Mouse (Mus musculus) ES-E14 (cell line): ENCODE data around the gene Llcfc1.

Experiments used
- HCFC1 ChIP-seq: IDR thresholded peaks from 2 replicates; pipeline ENCODE4 v1.6.1; 2012; ENCODE audit warnings: low read length, inconsistent platforms, borderline replicate concordance; ENCODE audit not compliant: insufficient read depth
- MAFK ChIP-seq: IDR thresholded peaks from 2 replicates; pipeline ENCODE4 v1.6.1; 2014; ENCODE audit warnings: mild to moderate bottlenecking, low read depth, low read length, inconsistent platforms; ENCODE audit not compliant: insufficient read depth
- ZC3H11A ChIP-seq: IDR thresholded peaks from 2 replicates; pipeline ENCODE4 v1.6.1; 2012; ENCODE audit warnings: low read depth, mild to moderate bottlenecking, inconsistent platforms, low read length, borderline replicate concordance
- ZNF384 ChIP-seq: IDR thresholded peaks from 2 replicates; pipeline ENCODE4 v1.6.1; 2012; ENCODE audit warnings: low read depth, low read length, inconsistent platforms

DNA sequence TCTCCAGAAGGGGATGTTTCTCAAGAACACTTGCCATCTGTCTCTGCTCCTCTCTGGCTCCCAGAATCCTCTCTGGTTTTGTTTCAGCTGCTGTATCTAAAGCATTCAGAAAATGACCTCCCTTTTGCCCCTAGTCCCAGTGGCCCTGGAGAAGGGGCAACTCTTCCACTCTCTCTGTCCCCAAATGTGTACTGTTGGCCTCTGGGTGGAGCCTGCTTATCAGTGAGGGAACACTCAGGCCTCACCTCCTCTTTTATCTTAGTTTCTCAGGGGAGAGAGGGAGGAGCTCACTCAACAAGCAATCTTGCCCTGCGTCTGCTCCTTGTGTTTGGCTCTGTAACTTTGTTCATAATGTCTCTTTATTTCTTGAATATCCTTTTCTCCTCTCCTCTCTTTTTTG is 19.9 kb downstream of the Llcfc1 start, which contains the start of gene Kel:
- no peak for TF ChIP-seq HCFC1
- TF ChIP-seq MAFK: no peak
- no peak for TF ChIP-seq ZC3H11A
- TF ChIP-seq ZNF384: no peak
